Mouse (Mus musculus) embryonic fibroblast, embryonic 13.5 days (primary cell): Measurements from ENCODE around the gene Syn3.

Source experiments
- CTCF ChIP-seq: IDR thresholded peaks from 2 replicates; pipeline ENCODE4 v1.5.1; 2011; ENCODE audit warnings: mild to moderate bottlenecking, control low read depth, low read length, moderate library complexity, borderline replicate concordance; ENCODE audit not compliant: insufficient read depth
- POLR2A ChIP-seq: IDR thresholded peaks from 2 replicates; pipeline ENCODE4 v1.6.1; 2011; ENCODE audit warnings: low read depth, mild to moderate bottlenecking, control low read depth, low read length, moderate library complexity

- no peak for TF ChIP-seq CTCF
- no peak for TF ChIP-seq POLR2A
These were observed 158.9 kb downstream of the Syn3 start for GRCm38 (mm10) chr10:86339649-86340379.
